Mouse (Mus musculus): Measurements from ENCODE around the gene Tspan2.
A peak's percentile ranks its signal among the peaks of the same experiment; 100 is the strongest.

Gene Tspan2

DNA sequence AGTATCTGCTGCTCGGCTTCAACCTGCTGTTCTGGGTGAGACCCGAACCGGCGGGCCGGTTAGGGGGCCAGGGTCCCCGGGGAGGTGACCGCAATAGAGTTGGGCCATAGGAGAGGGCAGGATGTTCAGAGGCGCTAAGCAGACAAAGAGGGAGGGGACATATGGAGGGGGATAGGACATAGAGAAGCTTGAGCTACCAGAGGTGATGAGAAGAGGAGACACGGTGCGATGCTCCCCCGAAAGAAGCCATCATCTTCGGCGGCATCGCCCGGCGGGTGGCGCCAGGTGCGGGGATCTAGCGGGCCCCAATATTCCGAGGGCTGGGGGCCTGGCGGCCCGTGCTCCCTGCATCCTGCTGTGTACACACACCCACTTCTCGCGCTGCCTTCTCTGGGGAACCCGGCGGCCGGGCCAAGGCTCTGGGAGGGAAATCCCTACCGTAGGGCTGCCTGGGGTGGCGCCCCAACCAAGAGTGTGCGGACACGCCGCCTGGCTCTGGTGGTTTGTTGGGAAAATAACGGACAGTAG, 766 bp downstream of the Tspan2 start:
- peak; percentile 73 for DNase-seq

DNA sequence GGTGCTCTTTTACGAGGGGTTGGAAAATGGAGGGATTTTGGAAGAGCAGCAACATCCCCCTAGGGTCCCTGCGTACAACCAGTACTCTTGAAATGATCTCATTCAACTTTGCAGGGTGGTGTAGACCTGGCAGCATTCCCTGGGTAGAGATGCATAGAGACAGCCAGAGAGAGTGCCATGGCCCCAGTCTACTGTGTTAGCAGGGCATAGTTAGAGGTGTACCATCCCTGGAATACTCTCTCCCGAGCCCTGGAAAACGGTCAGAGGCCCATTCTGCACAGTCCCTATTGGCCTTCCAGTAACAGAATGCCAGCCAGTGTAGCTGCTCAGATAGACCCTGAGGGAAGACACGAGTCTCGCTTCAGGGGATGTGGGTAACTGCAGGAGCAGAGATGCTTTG, 1.3 kb downstream of the Tspan2 start:
- no peak for DNase-seq

DNA sequence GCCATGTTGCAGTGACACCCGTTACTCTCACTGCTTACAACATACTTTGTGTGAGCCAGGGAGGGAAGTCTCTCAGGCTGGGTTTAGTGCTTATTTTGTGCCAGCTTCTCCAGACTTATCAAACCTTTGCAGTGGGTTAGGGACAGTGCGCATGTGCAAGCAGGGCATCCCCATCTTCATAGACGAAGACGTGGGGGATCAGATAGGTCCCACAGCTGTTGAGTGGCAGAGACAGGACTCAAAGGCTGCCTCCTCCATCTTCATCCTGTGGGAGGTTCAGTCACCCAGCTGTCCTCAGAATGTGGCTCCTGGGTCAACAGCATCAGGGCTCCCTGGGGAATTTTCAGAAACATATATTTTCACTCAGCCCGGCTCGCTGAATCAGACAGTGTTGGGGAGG, 2.1 kb downstream of the Tspan2 start:
- DNase-seq, result peak; percentile 37

DNA sequence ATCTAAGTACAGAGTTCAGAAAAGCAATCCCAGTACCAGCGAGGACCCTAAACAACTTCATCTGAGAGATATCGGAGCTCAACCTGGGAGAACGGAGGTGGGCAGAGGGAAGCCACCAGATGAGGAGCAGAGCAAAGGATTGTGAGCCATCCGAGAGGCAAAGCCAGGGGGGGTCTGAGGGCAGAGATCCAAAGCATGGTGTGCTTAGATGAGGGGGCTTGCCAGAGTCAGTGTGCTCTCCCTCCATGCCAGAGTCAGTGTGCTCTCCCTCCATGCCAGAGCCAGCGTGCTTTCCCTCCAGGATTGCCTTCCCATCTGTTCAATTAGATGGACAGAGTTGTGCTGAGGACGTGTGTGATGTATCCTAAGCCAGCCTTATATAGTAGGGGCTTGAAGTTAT, 2.8 kb downstream of the Tspan2 start:
- DNase-seq, result no peak

DNA sequence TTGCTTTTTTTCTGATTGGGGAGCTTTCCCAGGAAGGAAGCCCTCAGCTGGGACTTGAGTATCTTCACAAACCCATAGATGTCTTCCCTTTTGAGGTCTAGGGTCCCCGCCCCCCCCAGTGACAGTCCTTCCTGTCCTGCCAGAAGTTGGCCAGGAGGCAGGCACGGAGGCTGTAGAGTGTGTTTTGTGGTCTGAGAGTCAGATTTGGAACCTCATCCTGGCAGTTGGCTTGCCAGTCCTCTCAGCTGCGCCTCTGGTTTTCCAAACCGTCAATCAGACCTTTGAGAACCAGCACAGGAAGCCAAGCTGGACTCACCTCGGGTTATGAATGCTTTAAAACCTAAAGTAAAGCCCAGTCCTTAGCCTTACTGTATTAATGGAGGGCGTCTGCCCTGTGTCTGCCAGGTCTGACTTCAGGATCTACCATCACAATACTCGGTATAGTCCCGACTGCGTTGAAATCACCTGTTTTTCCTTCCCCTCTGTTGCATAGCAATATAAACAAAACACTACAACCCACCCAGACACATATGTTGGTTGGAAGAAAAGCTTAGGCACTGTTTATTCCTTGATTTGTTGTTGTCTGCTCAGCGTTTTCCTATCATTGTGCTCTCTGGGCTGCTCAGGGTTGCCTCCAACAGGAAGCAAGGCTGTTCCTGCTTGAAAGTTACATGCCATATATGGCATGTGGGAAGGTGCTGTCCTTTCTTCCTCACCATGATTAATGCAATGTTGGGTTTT, 4.0 kb downstream of the Tspan2 start:
- peak; percentile 47 for DNase-seq

DNA sequence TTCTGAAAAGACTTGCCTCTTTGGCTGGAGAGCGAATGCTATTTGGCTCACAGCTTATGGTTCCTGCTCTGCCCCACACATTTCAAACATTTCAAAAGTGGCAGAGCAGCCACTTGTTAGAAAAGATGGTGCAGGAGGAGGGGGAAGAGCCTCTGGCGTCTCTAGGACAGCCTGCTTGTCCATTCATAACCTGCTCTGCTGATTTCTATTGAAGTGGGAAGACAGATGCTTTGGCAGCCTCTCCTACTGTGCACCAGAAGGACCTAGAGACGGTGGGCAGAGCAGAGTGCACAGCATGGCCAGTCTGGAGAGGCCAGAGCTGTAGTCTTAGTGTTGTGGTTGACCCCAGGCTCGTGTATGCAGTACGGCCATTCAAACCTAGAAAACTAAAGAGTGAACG, 4.6 kb downstream of the Tspan2 start:
- DNase-seq, result no peak

DNA sequence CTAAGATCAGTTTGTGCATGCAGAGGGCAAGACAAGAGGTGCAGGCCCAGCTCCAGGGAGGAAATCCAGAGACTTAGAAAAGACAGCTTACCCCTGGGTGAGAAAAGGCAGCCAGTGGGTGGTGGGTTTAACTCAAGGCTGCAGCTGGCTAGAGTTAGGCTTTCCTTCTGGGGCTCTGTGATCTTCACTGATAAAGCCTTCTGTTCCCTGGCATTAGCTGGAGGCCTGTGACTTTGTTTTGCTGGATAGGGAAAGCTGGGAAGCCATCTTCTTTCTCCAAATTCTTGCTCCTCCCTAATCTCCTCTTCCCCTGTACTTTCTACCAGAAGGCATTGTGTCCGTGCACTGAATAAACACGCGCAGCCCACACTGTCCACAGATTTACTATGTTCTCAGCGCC, 8.4 kb downstream of the Tspan2 start:
- DNase-seq, result no peak

DNA sequence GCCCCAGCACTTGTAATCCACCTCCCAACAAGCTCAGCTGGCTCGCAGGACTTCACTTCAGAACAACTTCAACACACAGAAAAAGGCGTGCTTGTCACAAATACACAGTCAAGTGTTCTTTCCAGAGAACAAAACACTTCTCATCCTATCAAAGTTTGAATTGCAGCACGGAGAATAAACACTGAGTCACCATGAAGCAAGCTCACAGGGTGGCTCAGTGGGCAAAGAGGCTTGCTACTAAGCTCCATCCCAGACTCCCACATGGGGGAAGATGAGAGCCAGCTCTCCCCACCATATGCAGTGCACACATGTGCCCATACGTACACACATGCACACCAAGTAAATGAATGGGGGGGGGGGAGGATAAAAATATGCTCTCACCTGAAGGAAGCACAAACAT, 8.9 kb downstream of the Tspan2 start:
- no peak for DNase-seq

DNA sequence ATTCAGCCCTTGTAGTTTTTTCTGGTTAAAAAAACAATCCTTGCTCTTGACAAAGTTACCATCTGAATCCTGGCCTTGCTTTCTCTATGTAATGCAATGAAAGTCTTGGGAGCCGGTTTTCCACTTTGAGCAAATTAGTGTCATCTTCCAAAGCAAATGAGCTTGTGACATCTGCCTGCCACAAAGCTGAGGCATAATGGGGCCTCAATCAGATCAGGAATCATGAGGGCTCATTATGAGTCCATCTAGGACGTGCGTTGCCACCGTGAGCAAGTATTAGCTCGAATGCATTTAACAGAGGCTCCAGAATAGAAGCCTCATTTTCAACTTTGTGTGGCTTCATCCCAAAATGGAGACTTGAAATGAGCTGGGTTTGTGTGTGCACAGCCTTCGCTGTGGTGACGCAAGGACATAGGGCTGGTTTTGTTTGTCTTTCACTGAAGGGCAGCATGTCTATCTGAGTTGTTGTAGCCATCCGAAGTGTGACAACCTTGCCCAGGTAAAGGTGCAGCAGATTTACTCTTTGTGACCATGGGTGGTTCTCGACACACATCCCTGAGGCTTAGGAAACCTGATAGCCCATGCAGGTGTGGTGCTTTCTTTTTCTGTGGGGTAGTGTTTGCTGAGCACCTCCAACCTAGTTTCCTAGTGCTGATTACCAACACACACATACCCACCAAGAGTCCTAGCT, 9.6 kb downstream of the Tspan2 start:
- no peak for DNase-seq

DNA sequence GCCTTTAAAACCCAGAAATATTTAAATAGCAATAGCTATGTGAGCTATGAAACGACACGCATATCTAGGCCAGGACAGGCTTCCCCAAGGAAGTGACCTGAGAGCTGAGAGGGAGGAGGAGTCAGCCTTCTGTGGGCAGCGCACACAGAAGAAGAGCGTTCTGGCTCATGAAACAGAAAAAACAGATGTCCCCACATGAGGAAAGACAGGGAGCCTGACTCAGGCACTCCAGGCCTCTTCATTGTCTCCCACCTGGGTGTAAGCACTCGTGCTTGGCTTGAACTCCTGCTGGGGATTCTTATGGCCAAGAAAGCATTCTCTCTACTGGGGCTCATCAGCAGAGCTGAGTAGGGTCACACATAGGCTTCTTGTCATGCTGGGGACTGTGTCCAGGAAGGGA, 10.3 kb downstream of the Tspan2 start:
- peak; percentile 41 for DNase-seq

DNA sequence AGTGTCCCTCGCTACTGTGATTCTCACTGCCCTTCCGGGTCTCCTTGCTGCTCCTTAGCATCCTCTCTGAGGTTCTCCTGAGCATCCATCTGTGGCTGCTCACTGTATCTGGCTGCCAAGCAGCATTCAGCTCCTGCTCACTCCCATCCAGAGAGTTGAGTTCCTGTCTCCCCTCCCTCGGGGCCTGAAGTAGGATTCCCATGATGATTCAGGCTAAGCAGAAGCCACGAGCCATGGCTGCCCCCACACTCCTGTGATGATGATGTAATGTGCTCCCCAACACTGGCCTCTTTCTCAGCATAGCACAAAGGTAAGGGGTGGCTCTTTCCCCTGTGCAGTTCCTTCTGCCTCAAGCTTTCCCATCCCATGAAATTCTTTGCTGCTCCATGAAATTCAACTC, 11.8 kb downstream of the Tspan2 start:
- DNase-seq, result no peak

DNA sequence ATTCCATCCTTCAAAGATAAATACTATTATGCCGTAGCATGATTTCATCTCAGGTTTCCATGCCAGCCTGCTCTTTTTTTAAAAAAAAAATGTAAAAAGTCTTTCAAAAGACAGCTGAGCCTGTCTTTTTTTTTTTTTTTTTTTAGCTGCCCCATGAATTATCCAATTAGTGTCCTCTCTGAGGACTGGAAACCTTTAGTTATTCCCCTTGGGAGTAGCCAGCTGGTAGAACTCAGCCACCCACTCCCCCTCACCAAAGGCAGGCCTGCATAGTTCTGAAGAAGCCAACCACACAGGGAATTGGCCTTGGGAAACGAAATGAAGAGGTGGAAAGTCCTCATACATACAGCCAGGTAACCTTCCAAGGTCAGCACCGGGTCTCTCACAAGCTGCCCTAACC, 13.7 kb downstream of the Tspan2 start:
- DNase-seq, result no peak

DNA sequence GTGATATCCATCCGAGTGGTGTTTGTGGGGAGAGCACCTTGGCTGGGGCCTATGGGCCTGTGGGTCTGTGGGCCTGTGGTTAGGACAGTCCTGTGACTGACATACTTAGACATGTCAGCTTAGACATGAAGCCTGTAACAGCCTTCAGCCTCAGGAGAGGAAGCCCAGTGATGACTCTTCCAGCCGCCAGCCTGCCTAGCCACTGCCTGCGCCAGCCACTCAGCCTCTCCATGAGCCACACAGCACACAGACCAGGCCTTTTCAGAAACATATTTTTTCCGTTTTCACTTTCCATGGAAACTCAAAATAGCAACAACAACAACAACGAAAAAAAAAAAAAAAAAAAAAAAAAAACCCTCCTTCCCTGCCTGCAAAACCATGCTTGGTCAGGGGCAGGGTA, 14.4 kb downstream of the Tspan2 start:
- no peak for DNase-seq

DNA sequence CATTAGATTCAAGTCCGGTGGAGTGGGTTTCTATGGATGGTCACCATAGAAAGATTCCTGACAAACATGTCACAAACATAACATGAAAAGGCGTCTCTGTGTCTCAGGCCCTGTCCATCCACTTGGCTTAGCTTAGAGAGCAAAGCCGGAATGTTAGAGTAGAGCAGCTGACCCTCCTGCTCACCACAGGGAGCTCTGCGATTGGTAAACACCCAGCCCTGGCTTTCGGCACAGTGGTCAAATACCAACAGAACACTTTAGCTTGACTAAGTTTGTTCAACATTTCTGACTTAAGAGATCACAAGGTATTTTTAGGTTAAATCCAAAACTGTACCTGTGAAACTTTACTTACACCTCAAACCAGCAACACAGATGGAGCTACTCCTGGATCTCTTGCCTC, 16.8 kb downstream of the Tspan2 start:
- DNase-seq, result no peak

DNA sequence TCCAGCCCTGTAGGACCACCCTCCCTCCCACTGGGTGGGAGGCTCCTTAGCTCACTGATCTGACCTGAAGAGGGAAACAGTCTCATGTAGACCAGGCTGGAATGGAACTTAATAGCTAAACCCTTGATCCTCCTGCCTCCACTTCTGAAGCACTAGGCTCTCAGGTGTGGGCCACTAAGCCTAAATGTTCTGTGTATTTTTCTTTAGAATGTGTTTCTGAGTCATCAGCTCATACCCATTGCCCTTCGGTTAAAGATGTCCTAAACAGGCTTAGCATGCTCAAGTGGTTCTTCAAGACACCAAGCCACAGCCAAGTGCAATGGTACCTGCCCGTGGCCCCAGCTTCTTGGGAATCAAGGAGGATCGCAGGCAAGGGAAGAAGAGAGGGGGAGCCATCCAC, 17.2 kb downstream of the Tspan2 start:
- DNase-seq, result no peak

DNA sequence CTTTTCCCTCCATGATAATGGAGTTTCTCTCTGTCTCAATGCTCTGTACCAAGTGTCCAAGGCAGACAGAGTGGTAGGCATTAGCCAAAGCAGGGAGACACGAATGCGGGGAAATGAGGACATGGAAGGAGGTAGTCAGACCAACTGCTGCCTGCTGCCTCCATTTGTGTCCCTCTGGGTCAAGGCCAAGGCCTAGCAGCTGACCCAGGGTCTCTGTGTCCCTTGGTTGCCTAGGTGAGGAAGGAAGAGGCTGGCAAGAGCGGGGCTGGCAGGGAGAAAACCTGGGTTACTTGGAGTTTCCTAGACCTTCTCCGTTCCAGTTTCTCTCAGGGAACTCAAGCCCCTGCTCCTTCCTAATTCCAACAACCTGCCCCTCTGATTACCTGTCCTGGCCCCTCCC, 17.7 kb downstream of the Tspan2 start:
- DNase-seq, result no peak

DNA sequence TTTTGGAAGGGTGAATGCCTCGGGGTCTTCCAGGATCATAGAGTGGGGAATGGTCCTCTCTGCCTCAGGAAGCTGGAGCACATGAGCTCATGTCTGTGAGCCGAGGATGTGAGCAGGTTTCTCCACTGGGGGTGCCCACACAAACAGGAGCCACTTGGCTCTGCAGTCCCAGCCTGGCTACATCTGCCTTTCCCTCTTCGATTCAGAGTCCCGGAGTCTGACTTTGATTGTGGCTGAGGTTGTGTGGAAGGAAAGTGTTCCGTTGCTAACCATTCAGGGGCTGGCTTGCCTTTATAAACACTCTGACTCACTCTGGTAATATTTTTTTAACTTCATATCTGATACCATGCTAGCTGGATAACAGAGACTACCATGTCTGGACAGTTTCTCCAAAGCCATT, 18.1 kb downstream of the Tspan2 start:
- no peak for DNase-seq

DNA sequence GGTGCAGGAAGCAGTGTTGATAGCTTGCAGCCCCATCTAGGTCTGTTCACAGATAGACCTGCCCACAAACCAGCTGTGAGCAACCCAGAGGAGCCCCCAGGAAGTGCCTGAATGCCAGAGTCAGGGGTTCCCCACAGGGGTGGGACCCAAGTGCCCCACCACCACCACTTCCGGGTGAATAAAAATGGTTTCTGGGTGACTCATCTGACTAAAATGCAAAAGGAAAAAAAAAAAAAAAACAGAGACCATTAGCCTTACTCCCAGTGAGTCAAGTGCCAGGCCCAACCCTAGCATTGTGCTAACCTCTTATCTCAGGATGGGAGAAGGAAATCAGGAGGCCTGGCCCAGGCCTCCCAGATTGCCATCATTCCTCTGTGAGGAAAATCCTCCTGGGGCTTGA, 21.5 kb downstream of the Tspan2 start:
- peak; percentile 86 for DNase-seq

DNA sequence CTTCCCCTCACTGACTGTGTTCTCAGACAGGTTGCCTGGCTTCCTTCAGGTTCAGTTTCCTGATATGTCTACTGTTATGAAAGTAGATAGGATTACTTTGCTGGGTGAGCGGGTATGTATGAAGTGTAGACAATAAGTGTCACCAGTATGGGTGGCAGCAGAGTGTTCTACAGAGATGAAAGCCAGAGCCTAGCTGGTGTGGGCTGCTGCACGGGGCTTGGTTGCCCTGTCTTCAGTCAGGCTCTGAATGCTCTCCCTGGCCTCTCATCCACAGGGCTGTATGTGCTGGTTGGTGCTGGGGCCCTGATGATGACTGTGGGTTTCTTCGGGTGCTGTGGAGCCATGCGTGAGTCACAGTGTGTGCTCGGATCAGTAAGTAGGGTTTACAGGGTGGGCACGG, 22.7 kb downstream of the Tspan2 start:
- no peak for DNase-seq

DNA sequence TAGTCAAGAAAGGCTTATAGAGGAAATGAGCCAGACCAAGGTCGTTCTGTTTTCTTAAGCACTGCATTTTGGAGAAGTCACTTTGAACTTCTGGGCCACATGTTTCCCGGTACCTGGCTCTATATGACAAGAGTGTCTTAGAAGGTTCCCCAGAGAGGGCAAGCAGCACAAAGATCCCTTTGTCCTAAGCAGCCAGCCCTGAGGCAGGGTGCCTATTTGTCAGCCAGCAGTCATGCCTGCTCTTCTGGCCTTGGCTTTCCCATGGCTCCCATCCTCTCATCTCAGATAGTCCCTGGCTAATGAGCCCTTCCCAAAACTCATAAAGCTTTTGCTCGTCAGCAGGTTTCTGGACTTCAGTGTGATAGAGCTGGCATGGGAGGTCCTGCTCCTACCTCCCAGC, 25.9 kb downstream of the Tspan2 start:
- DNase-seq, result no peak

DNA sequence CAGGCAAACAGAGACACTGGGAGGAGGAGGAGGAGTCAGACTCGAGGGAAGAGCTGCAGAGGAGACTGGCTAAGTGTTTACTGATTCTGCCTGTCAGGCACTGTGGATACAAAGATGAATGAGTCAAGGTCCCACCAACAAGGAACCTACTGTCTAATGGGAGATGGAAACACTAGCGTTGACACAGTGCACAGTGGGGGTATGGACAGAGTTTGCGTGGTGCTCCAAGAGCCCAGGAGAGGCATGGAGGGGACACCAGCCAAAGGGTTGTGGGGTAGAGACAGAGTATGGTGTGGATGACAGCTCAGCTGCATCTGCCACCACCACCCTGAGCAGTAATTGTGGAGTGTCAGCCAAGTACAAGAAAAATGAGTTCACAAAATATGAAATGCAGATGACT, 28.1 kb downstream of the Tspan2 start:
- no peak for DNase-seq

DNA sequence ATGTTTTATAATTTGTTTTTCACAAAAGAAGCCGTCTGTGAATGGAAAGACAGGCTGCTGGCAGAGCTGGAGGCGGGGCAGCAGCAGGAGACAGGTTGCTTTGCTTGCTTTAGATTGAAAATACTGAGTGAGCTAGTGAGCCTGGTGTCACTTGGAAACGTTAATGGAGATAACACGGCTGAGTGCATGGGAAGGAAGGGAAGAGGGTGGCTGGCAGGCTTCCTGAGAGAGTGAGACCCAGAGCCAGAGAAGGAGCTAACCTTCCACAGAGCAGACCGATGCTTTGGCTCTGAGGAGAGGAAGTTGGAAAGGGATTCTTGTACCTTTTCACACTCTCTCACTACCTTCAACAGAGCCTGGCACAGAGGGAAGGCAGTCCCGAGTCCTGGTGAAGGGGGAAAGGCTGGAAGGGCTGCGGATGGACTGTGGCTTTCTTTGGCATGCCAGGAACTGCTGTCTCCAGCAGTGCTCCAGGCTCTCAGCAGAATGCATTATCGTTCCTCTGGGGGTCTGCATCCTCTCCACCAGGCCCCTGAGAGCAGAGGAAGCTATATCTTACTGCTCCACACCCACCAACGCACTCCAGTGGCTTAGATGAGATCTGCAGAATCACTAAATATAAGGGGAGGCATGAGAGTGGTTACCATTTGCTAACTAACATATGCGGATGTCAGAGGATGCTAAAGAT, 29.5 kb downstream of the Tspan2 start:
- DNase-seq, result no peak

DNA sequence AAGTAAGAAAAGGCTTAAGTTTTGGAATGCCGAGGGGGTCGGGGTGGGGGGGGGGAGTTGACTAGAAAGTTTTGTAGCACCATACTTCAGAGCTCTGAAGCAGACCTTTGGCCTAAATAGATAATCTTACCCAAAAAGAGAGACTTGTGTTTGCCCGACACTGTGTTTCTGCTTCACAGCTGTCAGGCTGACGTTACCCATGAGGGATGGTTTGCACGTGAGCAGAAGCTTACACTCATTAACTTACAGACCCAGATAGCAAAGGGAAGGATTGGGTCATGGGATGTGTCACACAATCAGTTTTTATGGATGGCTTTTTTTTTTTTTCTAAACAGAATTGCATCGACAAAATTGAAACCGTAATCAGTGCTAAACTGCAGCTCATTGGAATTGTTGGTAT, 30.5 kb downstream of the Tspan2 start:
- no peak for DNase-seq

DNA sequence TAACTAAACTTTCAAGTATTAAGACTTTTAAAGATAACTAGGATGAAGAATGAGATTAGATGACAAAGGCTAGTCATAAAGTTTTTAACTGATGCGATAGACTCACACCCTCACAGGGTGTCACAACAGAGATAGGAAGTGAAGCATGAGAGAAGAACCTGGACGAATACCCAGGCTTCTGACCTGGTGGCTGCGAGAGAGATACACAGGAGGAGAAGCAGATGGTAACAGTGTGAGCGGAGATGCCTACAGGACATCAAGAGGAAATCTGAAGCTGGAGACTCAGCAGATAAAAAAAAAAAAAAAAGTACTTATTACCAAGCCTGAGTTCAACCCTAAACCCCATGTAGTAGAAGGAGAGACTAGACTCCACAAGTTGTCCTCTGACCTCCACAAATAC, 38.7 kb downstream of the Tspan2 start:
- DNase-seq, result no peak

Measured in thymus, postnatal 14 days (tissue).